Mouse (Mus musculus) CH12.LX (cell line): ENCODE measurements around the gene Sertad4. TPM values are rescaled to one million over a fixed set of nuclear protein-coding genes. Genes with fewer than 3 reads are reported as not detected.

Experiments
- DNase-seq: peaks from one replicate; pipeline ENCODE4 v3.0.0-alpha.2; 2013; ENCODE audit errors: extremely low read depth
- H3K27ac ChIP-seq: 2 replicates; pipeline ENCODE4 v1.5.1; 2012; ENCODE audit warnings: low read depth, mild to moderate bottlenecking, control low read depth, moderate library complexity; ENCODE audit not compliant: insufficient read depth
- H3K27me3 ChIP-seq: replicated peaks from 2 replicates; pipeline ENCODE3; 2012; ENCODE audit warnings: inconsistent platforms
- H3K36me3 ChIP-seq, 2 experiments: replicated peaks in 1 of 2; 2 replicates each; pipeline versions ENCODE3 to v1.6.1; 2012; ENCODE audit warnings: inconsistent platforms in 1 of 2, low read length in 1 of 2, mild to moderate bottlenecking in 1 of 2, mixed read lengths in 1 of 2, moderate library complexity in 1 of 2; ENCODE audit not compliant: control insufficient read depth in 1 of 2, insufficient read depth in 1 of 2
- H3K4me1 ChIP-seq, 2 experiments: 2 replicates each; pipeline ENCODE4 v1.6.1; 2012; ENCODE audit warnings: inconsistent platforms in 1 of 2, moderate library complexity in 1 of 2; ENCODE audit not compliant: insufficient read depth in 2 of 2, control insufficient read depth in 1 of 2
- H3K4me2 ChIP-seq: 2 replicates; pipeline ENCODE4 v1.6.1; 2012; ENCODE audit warnings: low read depth, mild to moderate bottlenecking, control low read depth; ENCODE audit not compliant: poor library complexity, insufficient read depth, severe bottlenecking
- H3K4me3 ChIP-seq, 3 experiments: fragments of 150-350 bp in 1 of 3; sonication (generic) in 1 of 3; replicated peaks in 1 of 3; 2 replicates each; pipeline versions ENCODE3 to v1.5.1; 2011 to 2012; ENCODE audit warnings: low read depth in 2 of 3, low read length in 2 of 3, mild to moderate bottlenecking in 2 of 3, moderate library complexity in 2 of 3, control low read depth in 1 of 3, improper control_type of control experiment in 1 of 3, inconsistent platforms in 1 of 3, mixed read lengths in 1 of 3; ENCODE audit not compliant: poor library complexity in 1 of 3
- H3K79me2 ChIP-seq: replicated peaks from 2 replicates; pipeline ENCODE4 v1.6.1; 2012; ENCODE audit warnings: mild to moderate bottlenecking, moderate library complexity; ENCODE audit not compliant: control insufficient read depth, poor library complexity, insufficient read depth, severe bottlenecking; ENCODE audit errors: extremely low read depth
- H3K9ac ChIP-seq: 2 replicates; pipeline ENCODE4 v1.6.1; 2012; ENCODE audit warnings: low read depth, mild to moderate bottlenecking, control low read depth, moderate library complexity; ENCODE audit not compliant: insufficient read depth
- H3K9me3 ChIP-seq: replicated peaks from 2 replicates; pipeline ENCODE3; 2012; ENCODE audit warnings: low read length, inconsistent platforms, mixed read lengths
- BHLHE40 ChIP-seq: IDR thresholded peaks from 2 replicates; pipeline ENCODE4 v1.6.1; 2011; ENCODE audit warnings: mild to moderate bottlenecking, low read depth, low read length, improper control_type of control experiment
- CTCF ChIP-seq, 2 experiments: IDR thresholded peaks in 1 of 2; conservative IDR thresholded peaks in 1 of 2; 2 replicates each; pipeline ENCODE4 v1.5.1; 2011 to 2012; ENCODE audit warnings: low read depth in 2 of 2, low read length in 2 of 2, improper control_type of control experiment in 1 of 2, inconsistent platforms in 1 of 2, mild to moderate bottlenecking in 1 of 2, moderate library complexity in 1 of 2
- E2F4 ChIP-seq: IDR thresholded peaks from 2 replicates; pipeline ENCODE4 v1.6.1; 2011; ENCODE audit warnings: low read depth, low read length, improper control_type of control experiment; ENCODE audit not compliant: insufficient replicate concordance
- ELF1 ChIP-seq: IDR thresholded peaks from 2 replicates; pipeline ENCODE4 v1.6.1; 2014; ENCODE audit warnings: low read depth, mild to moderate bottlenecking, inconsistent platforms, low read length, improper control_type of control experiment
- EP300 ChIP-seq: IDR thresholded peaks from 2 replicates; pipeline ENCODE4 v1.6.1; 2011; ENCODE audit warnings: low read length, improper control_type of control experiment
- GABPA ChIP-seq: IDR thresholded peaks from 2 replicates; pipeline ENCODE4 v1.6.1; 2012; ENCODE audit warnings: low read depth, low read length, improper control_type of control experiment, inconsistent platforms; ENCODE audit not compliant: insufficient replicate concordance
- IRF4 ChIP-seq: IDR thresholded peaks from 2 replicates; pipeline ENCODE4 v1.6.1; 2014; ENCODE audit warnings: low read depth, mild to moderate bottlenecking, inconsistent platforms, low read length, improper control_type of control experiment
- JUND ChIP-seq: conservative IDR thresholded peaks from 2 replicates; pipeline ENCODE4 v1.6.1; 2011; ENCODE audit warnings: low read depth, low read length, improper control_type of control experiment
- KAT2A ChIP-seq: IDR thresholded peaks from 2 replicates; pipeline ENCODE4 v1.6.1; 2012; ENCODE audit warnings: low read length, improper control_type of control experiment, inconsistent platforms; ENCODE audit not compliant: insufficient replicate concordance
- MAFK ChIP-seq: IDR thresholded peaks from 2 replicates; pipeline ENCODE4 v1.6.1; 2011; ENCODE audit warnings: low read length, improper control_type of control experiment; ENCODE audit not compliant: insufficient replicate concordance
- MAX ChIP-seq: IDR thresholded peaks from 2 replicates; pipeline ENCODE4 v1.6.1; 2011; ENCODE audit warnings: low read length, improper control_type of control experiment
- MAZ ChIP-seq: IDR thresholded peaks from 2 replicates; pipeline ENCODE4 v1.6.1; 2012; ENCODE audit warnings: low read depth, mild to moderate bottlenecking, inconsistent platforms, low read length, improper control_type of control experiment, moderate library complexity
- MEF2A ChIP-seq: IDR thresholded peaks from 2 replicates; pipeline ENCODE4 v1.6.1; 2014; ENCODE audit warnings: low read depth, mild to moderate bottlenecking, inconsistent platforms, low read length, improper control_type of control experiment, borderline replicate concordance
- MXI1 ChIP-seq: IDR thresholded peaks from 2 replicates; pipeline ENCODE4 v1.6.1; 2011; ENCODE audit warnings: mild to moderate bottlenecking, low read depth, low read length, improper control_type of control experiment
- NELFE ChIP-seq: IDR thresholded peaks from 2 replicates; pipeline ENCODE4 v1.6.1; 2011; ENCODE audit warnings: low read depth, low read length, improper control_type of control experiment
- NRF1 ChIP-seq: IDR thresholded peaks from 2 replicates; pipeline ENCODE4 v1.6.1; 2014; ENCODE audit warnings: low read depth, mild to moderate bottlenecking, inconsistent platforms, low read length, improper control_type of control experiment, moderate library complexity
- PAX5 ChIP-seq: IDR thresholded peaks from 2 replicates; pipeline ENCODE4 v1.6.1; 2012; ENCODE audit warnings: low read length, inconsistent platforms, mixed read lengths
- POLR2A ChIP-seq: IDR thresholded peaks from 2 replicates; pipeline ENCODE4 v1.6.1; 2011; ENCODE audit warnings: low read depth, mild to moderate bottlenecking, improper control_type of control experiment, low read length
- POLR2AphosphoS2 ChIP-seq: IDR thresholded peaks from 2 replicates; pipeline ENCODE4 v1.6.1; 2011; ENCODE audit warnings: low read depth, low read length, improper control_type of control experiment
- RCOR1 ChIP-seq: conservative IDR thresholded peaks from 2 replicates; pipeline ENCODE4 v1.6.1; 2012; ENCODE audit warnings: low read depth, mild to moderate bottlenecking, inconsistent platforms, low read length, improper control_type of control experiment
- TCF12 ChIP-seq: IDR thresholded peaks from 2 replicates; pipeline ENCODE4 v1.6.1; 2014; ENCODE audit warnings: low read depth, mild to moderate bottlenecking, inconsistent platforms, low read length, improper control_type of control experiment
- USF2 ChIP-seq: conservative IDR thresholded peaks from 2 replicates; pipeline ENCODE4 v1.6.1; 2011; ENCODE audit warnings: low read depth, low read length, improper control_type of control experiment
- ZKSCAN1 ChIP-seq: IDR thresholded peaks from 2 replicates; pipeline ENCODE4 v1.6.1; 2012; ENCODE audit warnings: low read depth, inconsistent platforms, low read length, improper control_type of control experiment, borderline replicate concordance
- ZMIZ1 ChIP-seq: IDR thresholded peaks from 2 replicates; pipeline ENCODE4 v1.6.1; 2012; ENCODE audit warnings: low read depth, mild to moderate bottlenecking, inconsistent platforms, low read length, improper control_type of control experiment
- ZNF384 ChIP-seq: IDR thresholded peaks from 2 replicates; pipeline ENCODE4 v1.6.1; 2012; ENCODE audit warnings: low read depth, low read length, improper control_type of control experiment, inconsistent platforms
- dilution Hi-C: fragments of 300-500 bp; cut with MboI; formaldehyde crosslinking; loops from 2 replicates; pipeline ENCODE4 v1.14.3; 2020; ENCODE audit warnings: low sequenced_read_pairs; ENCODE audit not compliant: extremely low pct_unique_long_range_greater_than_20kb, extremely low pct_ligation_motif_present
- in situ Hi-C: fragments of 300-500 bp; cut with MboI; formaldehyde crosslinking; loops from 3 replicates; pipeline ENCODE4 v1.14.3; 2019; ENCODE audit warnings: low sequenced_read_pairs, low pct_ligation_motif_present, low pct_unique_long_range_greater_than_20kb, mixed read lengths
- polyA plus RNA-seq: library from polyadenylated mRNA; unstranded; fragments of >175 nt; gene quantifications from 2 replicates; pipeline ENCODE4 v1.2.1, GENCODE M21; 2012; ENCODE audit warnings: low read depth; ENCODE audit not compliant: insufficient read length
- total RNA-seq, 2 experiments: library from RNA; depleted of rRNA; stranded (reverse); fragments of 300-350 nt in 1 of 2; fragments of >200 nt in 1 of 2; gene quantifications; 2 replicates each; pipeline ENCODE4 v1.2.3; 2012 to 2014

Gene Sertad4
- total and polyA plus RNA-seq, 3 experiments = 0.74 TPM; not detected in 2

- H3K27me3 ChIP-seq = no peaks in the 10 kb centered on the region
- H3K27ac ChIP-seq = no peak overlapping the region
- dilution Hi-C loops = no loop called here
- H3K4me2 ChIP-seq = no peak overlapping the region
- H3K79me2 ChIP-seq = no peaks in the 10 kb centered on the region
- H3K4me3 ChIP-seq = no peak overlapping the region
- TF ChIP-seq E2F4 = no peak
- no peak for TF ChIP-seq NELFE
- TF ChIP-seq POLR2A = no peak
- TF ChIP-seq MAX = no peak
- TF ChIP-seq MXI1 = no peak
- no peak for TF ChIP-seq NRF1
- TF ChIP-seq ZNF384 = no peak
- no peak for TF ChIP-seq PAX5
- no peak for TF ChIP-seq JUND
- no peak for TF ChIP-seq ZMIZ1
- TF ChIP-seq ELF1 = no peak
- no peak for TF ChIP-seq ZKSCAN1
- peaks cover 0 to 18% of the 10 kb centered on the region in 2 experiments; a peak in 2 of 4 replicates for H3K4me1 ChIP-seq
- no peak for DNase-seq
- in situ Hi-C loops = no loop called here
- H3K9me3 ChIP-seq = no peaks in the 10 kb centered on the region
- no peak overlapping the region for H3K9ac ChIP-seq
- no peaks in the 10 kb centered on the region for H3K36me3 ChIP-seq
These were observed 14.9 kb downstream of the Sertad4 start for GRCm38 (mm10) chr1:192840655-192841054.

- Histone ChIP-seq H3K9ac (no peak overlapping the region), H3K79me2 (no peaks in the 10 kb centered on the region), H3K9me3 (no peaks in the 10 kb centered on the region), H3K27me3 (no peaks in the 10 kb centered on the region), H3K27ac (no peak overlapping the region), H3K4me3 (no peak overlapping the region), H3K4me2 (no peak overlapping the region), H3K36me3 (no peaks in the 10 kb centered on the region), H3K4me1 (peaks cover 0 to 3% of the 10 kb centered on the region in 2 experiments; a peak in 2 of 4 replicates)
- dilution Hi-C loops = no loop called here
- in situ Hi-C loops = no loop called here
- DNase-seq = no peak
- TF ChIP-seq ZMIZ1 (no peak), MAFK (no peak), GABPA (no peak), PAX5 (no peak), ZNF384 (no peak), POLR2AphosphoS2 (no peak), EP300 (no peak), MXI1 (no peak), BHLHE40 (no peak), IRF4 (no peak), RCOR1 (no peak), USF2 (no peak), TCF12 (no peak), MAZ (no peak), CTCF (conservative IDR thresholded peaks at IDR 0.05 in 1 of 2, IDR thresholded peaks at IDR 0.05 in 1 of 2; ENCODE audit: low read depth in 2 of 2, low read length in 2 of 2) (no peak), KAT2A (no peak), MEF2A (no peak), ZKSCAN1 (no peak), E2F4 (no peak), NELFE (no peak)
- TF ChIP-seq, all 38 proteins: peak for 0
These were observed 20.3 kb downstream of the Sertad4 start for GRCm38 (mm10) chr1:192835211-192835681.
